Comparison of ENCODE assay signal across 9 mouse cellular contexts in genomic region chr10:112105785-112106184, GRCm38 (mm10). TPM values are rescaled to one million over a fixed set of nuclear protein-coding genes. Genes with fewer than 3 reads are reported as not detected.
DNase-seq lines count a peak whose midpoint lies in the region; ATAC-seq and TF ChIP-seq lines count a peak whose summit lies in the region.
"Not testable (repeated sequence)": the region's sequence is repeated elsewhere in the genome, so short reads cannot be mapped to it uniquely, and the experiment has no call there.
"Had no signal": no experiment of that assay in that cellular context is flagged by ENCODE, and none has a peak within 500 bp of the region (broad histone marks: within the 10 kb centered on the region; RNA-seq: fewer than 3 reads in every experiment).

No protein-coding gene starts in this region.

- TF ChIP-seq POLR2A in limb, embryonic 14.5 days (IDR thresholded peaks at IDR 0.05; ENCODE audit: borderline replicate concordance, extremely low read depth, insufficient read depth, insufficient read length) = not testable (repeated sequence)

- H3K4me1 ChIP-seq in limb, embryonic 14.5 days (ENCODE audit: control insufficient read depth, insufficient read depth, low read length); stomach, postnatal 0 days (replicated peaks; ENCODE audit: control insufficient read depth, insufficient read depth): not testable (repeated sequence)

- peak; percentile 58 for DNase-seq in CD4-positive helper T cell, adult 2 months (ENCODE audit: low read depth, low spot score)
- peak; percentile 51 for DNase-seq in adrenal gland, postnatal 14 days
- DNase-seq in embryo, embryonic 11 days = peak; percentile 71
- peak; percentile 49 for DNase-seq in kidney, postnatal 14 days
- peak; percentile 43 for DNase-seq in limb, embryonic 14.5 days (ENCODE audit: low spot score)
- DNase-seq in naive thymus-derived CD4-positive, alpha-beta T cell, adult 2 months (ENCODE audit: low read depth) = peak; percentile 69
- peak; percentile 31 for DNase-seq in stomach, postnatal 0 days (ENCODE audit: low spot score)

- H3K27me3 ChIP-seq in limb, embryonic 14.5 days (ENCODE audit: control insufficient read depth, insufficient read depth, low read length); stomach, postnatal 0 days (ENCODE audit: control insufficient read depth, insufficient read depth, low read length): not testable (repeated sequence)

- H3K4me2 ChIP-seq in limb, embryonic 14.5 days (replicated peaks; ENCODE audit: low read depth, low read length, severe bottlenecking); stomach, postnatal 0 days (replicated peaks; ENCODE audit: low read depth): not testable (repeated sequence)

- H3K36me3 ChIP-seq in limb, embryonic 14.5 days (ENCODE audit: control insufficient read depth, insufficient read depth, low read length); stomach, postnatal 0 days (ENCODE audit: control insufficient read depth, insufficient read depth, low read length): not testable (repeated sequence)

- not testable (repeated sequence) for H3K4me3 ChIP-seq in limb, embryonic 14.5 days (replicated peaks; ENCODE audit: low read length); stomach, postnatal 0 days (ENCODE audit: low read depth, low read length)

- peak; percentile 78 for TF ChIP-seq CTCF in stomach, postnatal 0 days (IDR thresholded peaks at IDR 0.05; ENCODE audit: low read depth)

- WGBS in limb, embryonic 14.5 days = 6% methylated on average over 5 of the region's 5 CpGs
- 5% methylated on average over 5 of the region's 5 CpGs for WGBS in stomach, postnatal 0 days

- peak; percentile 56 for ATAC-seq in granulocyte monocyte progenitor cell, adult 5-6 weeks (replicated peaks; ENCODE audit: poor library complexity, severe bottlenecking)
- ATAC-seq in limb, embryonic 14.5 days (ENCODE audit: low FRiP score, low read depth) = peak; percentile 12; the same call in 1 of the 2 replicates
- not testable (repeated sequence) for ATAC-seq in stomach, postnatal 0 days (ENCODE audit: low FRiP score, low TSS enrichment)

- not testable (repeated sequence) for H3K9ac ChIP-seq in limb, embryonic 14.5 days (ENCODE audit: low read depth, low read length, severe bottlenecking); stomach, postnatal 0 days (ENCODE audit: low read length)

- not testable (repeated sequence) for H3K9me3 ChIP-seq in limb, embryonic 14.5 days (ENCODE audit: control insufficient read depth, low read length); stomach, postnatal 0 days (ENCODE audit: control insufficient read depth, low read length)

- H3K27ac ChIP-seq in limb, embryonic 14.5 days (replicated peaks; ENCODE audit: low read depth, low read length); stomach, postnatal 0 days (replicated peaks): not testable (repeated sequence)

- TF ChIP-seq EP300 in stomach, postnatal 0 days (optimal IDR thresholded peaks at IDR 0.05) = not testable (repeated sequence)

RNA-seq across cellular contexts. Expression of gene Glipr1l2, which starts 22.6 kb away (rescaled TPM):
- not detected in 2 replicates for total RNA-seq in adrenal gland, postnatal 14 days (2021)
- total RNA-seq in granulocyte monocyte progenitor cell, adult 5-6 weeks (2014; fragmentation: Nextera tagmentation) = not detected in 2 replicates
- not detected in 2 replicates for total RNA-seq in granulocyte monocyte progenitor cell, adult 5-6 weeks (2017)
- polyA plus RNA-seq in limb, embryonic 14.5 days (2012; rRNA removed) = not detected in 2 replicates
- polyA plus RNA-seq in limb, embryonic 14.5 days (2014; fragmentation: Nextera tagmentation; extraction: Ambion mirVana) = not detected in 2 replicates
- polyA plus RNA-seq in stomach, postnatal 0 days (2015; fragmentation: Nextera tagmentation; extraction: Ambion mirVana) = 0.06 TPM in 1 of 2 replicates, not detected in the other
- polyA plus RNA-seq: liver, embryonic 15.5 days had no signal

RNA-seq across cellular contexts. Expression of gene Glipr1l1, which starts 45.8 kb away (rescaled TPM):
- total RNA-seq in adrenal gland, postnatal 14 days (2021) = not detected in 2 replicates
- not detected in 2 replicates for total RNA-seq in granulocyte monocyte progenitor cell, adult 5-6 weeks (2014; fragmentation: Nextera tagmentation)
- total RNA-seq in granulocyte monocyte progenitor cell, adult 5-6 weeks (2017) = not detected in 2 replicates
- not detected in 2 replicates for polyA plus RNA-seq in limb, embryonic 14.5 days (2012; rRNA removed)
- not detected in 2 replicates for polyA plus RNA-seq in limb, embryonic 14.5 days (2014; fragmentation: Nextera tagmentation; extraction: Ambion mirVana)
- polyA plus RNA-seq in stomach, postnatal 0 days (2015; fragmentation: Nextera tagmentation; extraction: Ambion mirVana) = not detected in 2 replicates
- polyA plus RNA-seq: liver, embryonic 15.5 days had no signal

RNA-seq across cellular contexts. Expression of gene Glipr1l3, which starts 54.3 kb away (rescaled TPM):
- total RNA-seq in adrenal gland, postnatal 14 days (2021) = not detected in 2 replicates
- total RNA-seq in granulocyte monocyte progenitor cell, adult 5-6 weeks (2014; fragmentation: Nextera tagmentation) = not detected in 2 replicates
- total RNA-seq in granulocyte monocyte progenitor cell, adult 5-6 weeks (2017) = not detected in 2 replicates
- not detected in 2 replicates for polyA plus RNA-seq in limb, embryonic 14.5 days (2012; rRNA removed)
- polyA plus RNA-seq in limb, embryonic 14.5 days (2014; fragmentation: Nextera tagmentation; extraction: Ambion mirVana) = not detected in 2 replicates
- polyA plus RNA-seq in stomach, postnatal 0 days (2015; fragmentation: Nextera tagmentation; extraction: Ambion mirVana) = not detected in 2 replicates
- polyA plus RNA-seq: liver, embryonic 15.5 days had no signal

RNA-seq across cellular contexts. Expression of gene Caps2, which starts 57.6 kb away (rescaled TPM):
- not detected in 2 replicates for total RNA-seq in adrenal gland, postnatal 14 days (2021)
- not detected in 2 replicates for total RNA-seq in granulocyte monocyte progenitor cell, adult 5-6 weeks (2014; fragmentation: Nextera tagmentation)
- total RNA-seq in granulocyte monocyte progenitor cell, adult 5-6 weeks (2017) = not detected in 2 replicates
- 0.37 and 0.40 TPM in 2 replicates for polyA plus RNA-seq in limb, embryonic 14.5 days (2012; rRNA removed)
- polyA plus RNA-seq in limb, embryonic 14.5 days (2014; fragmentation: Nextera tagmentation; extraction: Ambion mirVana) = 0.28 and 0.33 TPM in 2 replicates
- 0.04 and 0.16 TPM in 2 replicates for polyA plus RNA-seq in stomach, postnatal 0 days (2015; fragmentation: Nextera tagmentation; extraction: Ambion mirVana)
- polyA plus RNA-seq: liver, embryonic 15.5 days had no signal
